Mouse (Mus musculus) intestine, embryonic 16.5 days (tissue): ENCODE data around the gene Ntsr2. TPM values are rescaled to one million over a fixed set of nuclear protein-coding genes. Genes with fewer than 3 reads are reported as not detected.
"Not testable (repeated sequence)": the region's sequence is repeated elsewhere in the genome, so short reads cannot be mapped to it uniquely, and the experiment has no call there.

Experiments
- ATAC-seq: fragments of 200-750 bp; cut with Nextera tagmentation; 2 replicates; pipeline ENCODE4 v1.8.0; 2017; ENCODE audit warnings: moderate TSS enrichment, moderate library complexity
- H3K27ac ChIP-seq: fragments of 300-500 bp; sonication (generic); 2 replicates; pipeline ENCODE4 v1.5.1; 2014; ENCODE audit warnings: mild to moderate bottlenecking, low read length
- H3K27me3 ChIP-seq: fragments of 300-500 bp; sonication (generic); replicated peaks from 2 replicates; pipeline ENCODE4 v1.6.1; 2014; ENCODE audit warnings: low read length, control low read depth, mixed read lengths; ENCODE audit not compliant: control insufficient read depth, insufficient read depth
- H3K36me3 ChIP-seq: fragments of 300-500 bp; sonication (generic); 2 replicates; pipeline ENCODE4 v1.6.1; 2014; ENCODE audit warnings: low read length, control low read depth; ENCODE audit not compliant: control insufficient read depth, insufficient read depth
- H3K4me1 ChIP-seq: fragments of 300-500 bp; sonication (generic); 2 replicates; pipeline ENCODE4 v1.6.1; 2014; ENCODE audit warnings: low read length, control low read depth, mixed read lengths; ENCODE audit not compliant: control insufficient read depth, insufficient read depth
- H3K4me2 ChIP-seq: fragments of 300-500 bp; sonication (generic); 2 replicates; pipeline ENCODE4 v1.6.1; 2014; ENCODE audit warnings: low read depth, low read length, control low read depth
- H3K4me3 ChIP-seq: fragments of 300-500 bp; sonication (generic); 2 replicates; pipeline ENCODE4 v1.5.1; 2014; ENCODE audit warnings: mild to moderate bottlenecking, low read length
- H3K9ac ChIP-seq: fragments of 300-500 bp; sonication (generic); 2 replicates; pipeline ENCODE4 v1.6.1; 2014; ENCODE audit warnings: low read depth, low read length
- H3K9me3 ChIP-seq: fragments of 300-500 bp; sonication (generic); 2 replicates; pipeline ENCODE4 v1.6.1; 2016; ENCODE audit warnings: low read length, control low read depth; ENCODE audit not compliant: control insufficient read depth
- WGBS: fragments of 180-500 bp; shearing (Covaris S2); extraction: QIAGEN DNeasy Blood & Tissue Kit; methylation state at CpG from one replicate; pipeline ENCODE4 v1.1.7; 2014; 5-methylcytosine and 5-hydroxymethylcytosine counted together
- polyA plus RNA-seq: library from polyadenylated mRNA; unstranded; fragments of >200 nt; fragmentation: Nextera tagmentation; extraction: Ambion mirVana; gene quantifications from 2 replicates; pipeline ENCODE4 v1.2.1, GENCODE M21; 2015

Ntsr2 gene
- polyA plus RNA-seq, 1 experiment from 2014 or later, result not detected

DNA sequence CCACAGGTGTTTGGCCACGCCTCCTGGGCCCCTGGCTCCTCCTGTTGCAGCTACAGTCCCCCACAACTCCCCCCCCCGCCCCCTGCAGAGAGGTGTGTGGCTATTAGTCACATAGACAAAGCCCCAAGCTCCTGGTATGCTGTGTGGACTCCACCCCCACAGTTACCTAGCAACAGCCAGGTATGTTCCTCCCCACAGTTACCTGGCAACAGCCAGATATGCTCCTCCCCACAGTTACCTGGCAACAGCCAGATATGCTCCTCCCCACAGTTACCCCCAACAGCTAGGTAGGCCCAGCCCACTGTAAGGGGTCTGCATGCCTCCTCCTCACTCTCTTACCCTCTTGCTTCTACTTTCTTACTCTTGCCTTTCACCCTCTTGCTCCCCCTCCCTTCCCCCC, 11.8 kb downstream of the Ntsr2 start:
- WGBS, result 13% methylated on average over 2 of the region's 2 CpGs
- Histone ChIP-seq H3K27me3 (no peaks in the 10 kb centered on the region), H3K27ac (no peak overlapping the region), H3K36me3 (no peaks in the 10 kb centered on the region), H3K4me1 (peaks cover 4% of the 10 kb centered on the region; the same call in 1 of the 2 replicates), H3K9ac (no peak overlapping the region), H3K4me3 (no peak overlapping the region), H3K4me2 (no peak overlapping the region), H3K9me3 (no peaks in the 10 kb centered on the region)
- ATAC-seq, result peak; percentile 39

DNA sequence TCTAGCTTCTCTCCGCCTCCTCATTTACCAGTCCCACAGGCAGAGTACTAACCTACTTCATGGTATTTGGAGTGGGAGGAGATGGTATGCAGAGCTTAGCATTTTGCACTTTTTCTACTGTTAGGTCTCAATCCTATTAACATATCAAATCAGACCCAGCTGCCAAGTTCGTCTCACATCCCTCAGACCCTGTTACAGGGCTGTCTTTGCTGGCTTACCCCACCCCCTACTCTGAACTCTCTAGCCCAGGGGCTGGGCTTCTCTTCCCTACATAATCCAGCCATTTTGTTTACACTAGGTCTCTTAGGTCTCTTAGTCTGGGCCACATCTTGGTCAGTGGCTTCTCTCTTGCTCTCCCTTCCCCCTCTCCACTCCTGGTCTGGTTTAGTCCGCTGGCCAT, 16.0 kb downstream of the Ntsr2 start:
- Histone ChIP-seq H3K27me3 (no peaks in the 10 kb centered on the region), H3K27ac (no peak overlapping the region), H3K4me2 (no peak overlapping the region), H3K9me3 (no peaks in the 10 kb centered on the region), H3K36me3 (no peaks in the 10 kb centered on the region), H3K9ac (no peak overlapping the region), H3K4me1 (no peaks in the 10 kb centered on the region), H3K4me3 (no peak overlapping the region)
- no peak for ATAC-seq
- WGBS, result 82% methylated on average over 3 of the region's 3 CpGs

DNA sequence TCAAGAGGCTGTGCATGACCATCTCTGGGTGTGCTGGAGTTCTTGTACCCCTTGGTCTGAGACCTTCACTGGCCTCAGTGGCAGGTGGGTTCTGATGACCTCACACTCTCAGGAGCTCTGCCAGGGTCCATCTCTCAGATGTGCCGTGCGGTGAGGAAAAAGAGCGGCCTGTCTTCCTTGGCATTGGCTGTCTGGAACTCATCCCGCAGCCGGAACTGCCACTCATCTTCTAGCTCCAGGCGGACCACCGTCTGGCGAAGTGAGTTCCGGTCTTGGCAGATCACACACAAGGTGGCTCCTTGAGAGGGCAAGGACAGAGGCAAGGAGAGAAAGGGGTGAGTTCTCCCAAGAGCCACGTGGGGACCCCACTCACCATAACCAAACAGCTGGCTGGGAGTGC, 19.1 kb downstream of the Ntsr2 start:
- Histone ChIP-seq H3K27me3 (no peaks in the 10 kb centered on the region), H3K9me3 (no peaks in the 10 kb centered on the region), H3K9ac (no peak overlapping the region), H3K36me3 (0 out of 2 replicates have a peak, but pooled peaks cover 1% of the 10 kb centered on the region), H3K4me2 (no peak overlapping the region), H3K4me3 (no peak overlapping the region), H3K4me1 (no peaks in the 10 kb centered on the region), H3K27ac (no peak overlapping the region)
- 94% methylated on average over 10 of the region's 10 CpGs for WGBS
- no peak for ATAC-seq

DNA sequence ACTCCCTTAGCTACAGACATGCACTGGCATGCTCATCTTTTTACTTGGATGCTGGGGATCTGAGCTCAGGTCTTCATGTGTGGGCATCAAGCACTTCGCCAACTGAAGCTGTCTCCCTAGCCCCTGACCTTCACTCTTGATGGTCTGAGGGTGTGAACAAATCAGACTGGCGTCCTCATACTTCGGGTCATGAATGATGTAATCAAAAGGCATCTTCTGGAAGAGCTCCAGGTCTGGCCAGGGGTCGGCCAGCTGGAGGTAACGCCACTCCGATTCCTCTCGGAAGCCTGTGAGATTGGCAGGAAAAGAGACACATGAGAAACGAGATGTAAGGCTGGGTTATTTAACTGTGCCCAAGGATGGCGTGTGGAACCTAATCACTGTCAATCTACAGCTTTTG, 37.4 kb downstream of the Ntsr2 start:
- 87% methylated on average over 9 of the region's 9 CpGs for WGBS
- H3K4me1 ChIP-seq, result no peaks in the 10 kb centered on the region
- H3K36me3 ChIP-seq, result no peaks in the 10 kb centered on the region
- H3K4me2 ChIP-seq, result no peak overlapping the region
- no peak overlapping the region for H3K27ac ChIP-seq
- H3K9me3 ChIP-seq, result no peaks in the 10 kb centered on the region
- ATAC-seq, result no peak
- H3K4me3 ChIP-seq, result no peak overlapping the region
- no peak overlapping the region for H3K9ac ChIP-seq
- no peaks in the 10 kb centered on the region for H3K27me3 ChIP-seq

DNA sequence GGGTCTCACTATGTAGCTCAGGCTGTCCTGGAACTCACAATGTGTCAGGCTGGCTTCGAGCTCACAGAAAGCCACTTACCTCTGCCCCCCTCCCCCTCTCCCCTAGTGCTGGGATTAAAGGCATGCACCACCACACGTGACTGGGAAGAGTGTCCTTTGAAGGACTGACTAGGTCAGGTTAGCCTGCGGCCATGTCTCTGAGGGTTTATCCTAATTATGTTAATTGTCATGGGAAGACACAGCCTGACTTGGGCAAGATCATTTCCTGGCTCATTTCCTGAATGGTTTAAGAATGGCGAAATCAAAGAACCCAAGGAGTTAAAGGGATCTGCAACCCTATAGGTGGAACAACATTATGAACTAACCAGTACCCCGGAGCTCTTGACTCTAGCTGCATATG, 41.6 kb downstream of the Ntsr2 start:
- Histone ChIP-seq H3K27me3 (no peaks in the 10 kb centered on the region), H3K27ac (no peak overlapping the region), H3K4me2 (no peak overlapping the region), H3K36me3 (no peaks in the 10 kb centered on the region), H3K4me3 (no peak overlapping the region), H3K9me3 (no peaks in the 10 kb centered on the region), H3K9ac (no peak overlapping the region), H3K4me1 (no peaks in the 10 kb centered on the region)
- ATAC-seq, result no peak
- WGBS, result 74% methylated on average over 5 of the region's 5 CpGs

DNA sequence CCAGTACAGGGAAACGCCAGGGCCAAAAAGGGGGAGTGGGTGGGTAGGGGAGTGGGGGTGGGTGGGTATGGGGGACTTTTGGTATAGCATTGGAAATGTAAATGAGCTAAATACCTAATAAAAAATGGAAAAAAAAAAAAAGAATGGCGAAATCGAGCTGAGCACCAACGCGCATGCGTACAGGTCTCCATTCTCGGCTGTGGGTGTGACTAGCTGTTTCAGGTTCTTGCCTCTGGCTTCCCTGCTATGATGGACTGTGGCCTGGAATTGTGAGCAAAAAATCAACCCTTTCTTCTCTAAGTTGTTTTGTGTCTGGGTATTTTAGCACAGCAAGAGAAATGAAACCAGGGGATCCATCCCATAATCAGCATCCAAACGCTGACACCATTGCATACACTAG, 42.1 kb downstream of the Ntsr2 start:
- H3K4me2 ChIP-seq, H3K4me1 ChIP-seq, H3K27ac ChIP-seq, H3K9me3 ChIP-seq, H3K36me3 ChIP-seq, H3K4me3 ChIP-seq, ATAC-seq, H3K27me3 ChIP-seq, H3K9ac ChIP-seq: not testable (repeated sequence)
- WGBS, result 95% methylated on average over 7 of the region's 8 CpGs

DNA sequence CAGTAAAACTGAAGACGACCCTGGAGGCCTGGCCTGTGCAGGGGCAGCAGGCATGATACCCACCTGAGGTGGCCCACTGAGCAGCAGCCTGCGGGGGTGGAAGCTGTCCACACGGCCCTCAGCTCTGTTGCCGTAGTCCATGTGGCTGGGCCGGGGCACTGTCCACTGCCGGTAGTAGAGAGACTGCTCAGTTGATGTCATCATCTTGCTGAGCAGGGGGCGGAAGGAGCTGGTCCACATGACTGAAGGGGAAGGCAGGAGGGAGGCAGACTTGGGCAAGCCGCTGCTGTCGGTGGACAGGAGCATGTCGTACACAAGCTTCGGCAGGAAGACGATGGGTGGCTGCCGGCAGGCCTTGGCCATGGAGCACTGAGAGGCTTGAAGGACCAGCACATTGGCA, 43.0 kb downstream of the Ntsr2 start:
- Histone ChIP-seq H3K36me3 (no peaks in the 10 kb centered on the region), H3K27me3 (no peaks in the 10 kb centered on the region), H3K4me1 (no peaks in the 10 kb centered on the region), H3K27ac (no peak overlapping the region), H3K9ac (no peak overlapping the region), H3K4me3 (no peak overlapping the region), H3K4me2 (no peak overlapping the region), H3K9me3 (no peaks in the 10 kb centered on the region)
- ATAC-seq, result no peak
- 90% methylated on average over 13 of the region's 13 CpGs for WGBS

DNA sequence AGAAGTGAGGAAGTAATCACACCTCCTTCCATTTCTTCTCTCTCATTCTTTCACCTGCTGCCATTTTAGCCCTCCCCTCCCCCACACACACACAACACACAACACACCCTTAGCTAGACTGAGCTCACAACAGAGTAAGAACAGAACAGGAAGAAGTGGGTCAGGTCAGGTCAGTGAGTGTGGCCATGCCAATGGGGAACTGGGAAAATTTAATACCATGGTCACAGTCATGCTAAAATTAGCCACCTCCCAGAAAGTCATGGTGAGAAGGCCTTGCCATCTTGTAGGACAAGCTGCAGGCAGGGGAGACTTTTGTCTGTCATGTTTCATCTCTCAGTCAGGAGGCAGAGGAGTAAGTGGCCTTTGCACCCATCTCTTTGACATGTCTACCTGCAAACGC, 45.5 kb downstream of the Ntsr2 start:
- Histone ChIP-seq H3K36me3 (no peaks in the 10 kb centered on the region), H3K4me1 (no peaks in the 10 kb centered on the region), H3K9me3 (no peaks in the 10 kb centered on the region), H3K27me3 (no peaks in the 10 kb centered on the region), H3K27ac (no peak overlapping the region), H3K9ac (no peak overlapping the region), H3K4me3 (no peak overlapping the region), H3K4me2 (no peak overlapping the region)
- 92% methylated on average over 1 of the region's 1 CpGs for WGBS
- no peak for ATAC-seq

Other genes starting within 250 kb of the Ntsr2 start
- gene Lpin1, start 42.4 kb upstream of the Ntsr2 start, polyA plus RNA-seq, result 8.5 and 9.6 TPM in 2 replicates
- gene Greb1, start 147.5 kb downstream of the Ntsr2 start, polyA plus RNA-seq, result 3.8 and 5.4 TPM in 2 replicates
- gene E2f6, start 157.6 kb downstream of the Ntsr2 start, polyA plus RNA-seq, result 28.9 and 29.5 TPM in 2 replicates
- gene Rock2, start 241.5 kb downstream of the Ntsr2 start, polyA plus RNA-seq, result 10.9 TPM in 2 replicates